Mouse (Mus musculus) heart, postnatal 14 days (tissue): Measurements from ENCODE around the gene Olfr1321. TPM values are rescaled to one million over a fixed set of nuclear protein-coding genes. Genes with fewer than 3 reads are reported as not detected.
A peak's percentile ranks its signal among the peaks of the same experiment; 100 is the strongest.

ENCODE experiments used
- DNase-seq, 2 experiments: peaks; one replicate each; pipeline ENCODE4 v3.0.0; 2021 to 2022
- intact Hi-C: fragments of 180-260 bp; cut with DNase I; formaldehyde crosslinking; loops from one replicate; pipeline ENCODE4 v1.15.1; 2025
- long read RNA-seq, 2 experiments: library from polyadenylated mRNA; stranded (forward); transcript quantifications; one replicate each; pipeline ENCODE4 v2.0.0; 2021
- total RNA-seq, 2 experiments: library from RNA; stranded (reverse); gene quantifications; 2 replicates each; pipeline ENCODE4 v1.2.3; 2021

Gene Olfr1321
- total RNA-seq: not detected
- long read RNA-seq, experiment 1: 0 reads
- long read RNA-seq, experiment 2: 0 reads

GRCm38 (mm10) chrX:49734959-49735358 lies at the start of gene Olfr1321:
Olfr1321 (minus strand) TSS chrX:49735059.
- intact Hi-C loops: no loop called here
- no peak for DNase-seq

- intact Hi-C loops: no loop called here
- peak; percentile 2 to 17 for DNase-seq
These were observed 36.0 kb upstream of the Olfr1321 start for GRCm38 (mm10) chrX:49770828-49771227.

- intact Hi-C loops: no loop called here
- no peak for DNase-seq
These were observed 10.3 kb upstream of the Olfr1321 start for GRCm38 (mm10) chrX:49745192-49745591.

Other genes with a start within 250 kb of the Olfr1321 start
- gene Olfr1320, start 62.7 kb downstream of the Olfr1321 start, total RNA-seq: not detected
- 10 to 100 TPM; 14.6 to 27.8 TPM for gene Igsf1, start 62.7 kb upstream of the Olfr1321 start, total RNA-seq
- not detected for gene Olfr1322, start 156.4 kb upstream of the Olfr1321 start, total RNA-seq